Mouse (Mus musculus): ENCODE data around the gene 6030468B19Rik. TPM values are rescaled to one million over a fixed set of nuclear protein-coding genes. Genes with fewer than 3 reads are reported as not detected.

Gene 6030468B19Rik
- polyA plus RNA-seq, 1 experiment from 2014 or later = not detected

DNA sequence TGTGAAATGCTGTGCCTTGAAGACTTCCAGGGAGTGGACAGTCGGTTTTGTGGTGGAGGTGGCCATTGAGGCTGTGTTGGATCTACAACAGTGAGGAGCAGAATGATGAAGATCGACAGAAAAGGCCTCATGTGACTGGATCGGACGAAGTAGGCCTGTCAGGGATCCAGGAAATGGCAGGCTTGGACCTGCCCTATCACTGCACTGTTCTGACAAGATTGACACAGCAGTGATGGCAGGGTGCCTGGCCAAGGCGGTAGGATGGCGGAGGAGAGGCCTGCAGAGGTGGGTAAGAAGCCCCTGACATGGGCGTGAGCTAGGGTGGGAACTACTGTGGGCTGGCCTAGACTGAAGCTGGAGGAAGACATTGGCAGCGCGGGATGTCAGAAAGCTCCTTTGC lies 33.1 kb upstream of the 6030468B19Rik start:
- Histone ChIP-seq H3K27me3 (replicated peaks; ENCODE audit: control insufficient read depth, insufficient read depth, low read length) (no peaks in the 10 kb centered on the region), H3K27ac (ENCODE audit: low read depth, low read length) (no peak overlapping the region), H3K4me3 (ENCODE audit: low read depth, low read length) (no peak overlapping the region), H3K4me1 (ENCODE audit: control insufficient read depth, insufficient read depth, low read length) (0 out of 2 replicates have a peak, but pooled peaks cover under 1% of the 10 kb centered on the region), H3K9ac (ENCODE audit: low read length) (no peak overlapping the region), H3K36me3 (ENCODE audit: control insufficient read depth, insufficient read depth, low read length) (peaks cover 81% of the 10 kb centered on the region), H3K4me2 (ENCODE audit: low read length) (no peak overlapping the region), H3K9me3 (replicated peaks; ENCODE audit: control insufficient read depth, low read length) (no peaks in the 10 kb centered on the region)
- WGBS = 90% methylated on average over 9 of the region's 9 CpGs
- DNase-seq (ENCODE audit: low spot score) = no peak
- ATAC-seq = no peak

DNA sequence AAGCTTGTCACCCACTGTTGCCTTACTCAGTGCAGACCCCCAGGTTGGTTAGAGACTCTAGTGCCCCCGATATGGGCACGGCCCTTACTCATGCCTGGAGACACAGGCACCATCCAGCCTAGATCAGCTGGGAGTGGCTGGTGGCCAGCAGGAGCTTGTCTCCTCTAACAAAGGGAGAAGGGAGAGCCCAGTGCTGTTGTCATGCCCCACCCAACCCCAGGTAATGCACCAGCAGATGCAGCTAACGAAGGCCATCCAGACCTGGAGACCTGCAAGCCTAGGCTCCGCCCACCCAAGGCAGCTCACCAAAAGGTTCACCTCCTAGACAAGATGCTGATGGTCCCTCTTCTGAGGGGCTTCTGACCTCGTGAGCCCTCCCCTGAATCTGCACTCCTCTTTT lies 32.1 kb upstream of the 6030468B19Rik start:
- H3K9ac ChIP-seq (ENCODE audit: low read length) = no peak overlapping the region
- H3K4me1 ChIP-seq (ENCODE audit: control insufficient read depth, insufficient read depth, low read length) = 0 out of 2 replicates have a peak, but pooled peaks cover 2% of the 10 kb centered on the region
- H3K27me3 ChIP-seq (replicated peaks; ENCODE audit: control insufficient read depth, insufficient read depth, low read length) = no peaks in the 10 kb centered on the region
- no peak overlapping the region for H3K4me2 ChIP-seq (ENCODE audit: low read length)
- H3K36me3 ChIP-seq (ENCODE audit: control insufficient read depth, insufficient read depth, low read length) = peaks cover 71% of the 10 kb centered on the region
- WGBS = 84% methylated on average over 5 of the region's 5 CpGs
- H3K9me3 ChIP-seq (replicated peaks; ENCODE audit: control insufficient read depth, low read length) = no peaks in the 10 kb centered on the region
- DNase-seq (ENCODE audit: low spot score) (no peak), ATAC-seq (no peak)
- no peak overlapping the region for H3K27ac ChIP-seq (ENCODE audit: low read depth, low read length)
- no peak overlapping the region for H3K4me3 ChIP-seq (ENCODE audit: low read depth, low read length)

- H3K27me3 ChIP-seq (replicated peaks; ENCODE audit: control insufficient read depth, insufficient read depth, low read length) = no peaks in the 10 kb centered on the region
- no peak overlapping the region for H3K4me3 ChIP-seq (ENCODE audit: low read depth, low read length)
- no peak overlapping the region for H3K27ac ChIP-seq (ENCODE audit: low read depth, low read length)
- H3K9ac ChIP-seq (ENCODE audit: low read length) = no peak overlapping the region
- no peak overlapping the region for H3K4me2 ChIP-seq (ENCODE audit: low read length)
- peaks cover 62% of the 10 kb centered on the region for H3K36me3 ChIP-seq (ENCODE audit: control insufficient read depth, insufficient read depth, low read length)
- 0 out of 2 replicates have a peak, but pooled peaks cover 2% of the 10 kb centered on the region for H3K4me1 ChIP-seq (ENCODE audit: control insufficient read depth, insufficient read depth, low read length)
- DNase-seq (ENCODE audit: low spot score) = no peak
- WGBS = 87% methylated on average over 3 of the region's 3 CpGs
- no peak for ATAC-seq
- H3K9me3 ChIP-seq (replicated peaks; ENCODE audit: control insufficient read depth, low read length) = no peaks in the 10 kb centered on the region
These were observed 31.2 kb upstream of the 6030468B19Rik start for GRCm38 (mm10) chr11:117766275-117766674.

- H3K9ac ChIP-seq (ENCODE audit: low read length) = no peak overlapping the region
- peaks cover 37% of the 10 kb centered on the region for H3K36me3 ChIP-seq (ENCODE audit: control insufficient read depth, insufficient read depth, low read length)
- no peak for DNase-seq (ENCODE audit: low spot score)
- H3K9me3 ChIP-seq (replicated peaks; ENCODE audit: control insufficient read depth, low read length) = no peaks in the 10 kb centered on the region
- ATAC-seq = no peak; the same call in 1 of the 2 replicates
- H3K4me2 ChIP-seq (ENCODE audit: low read length) = no peak overlapping the region
- no peaks in the 10 kb centered on the region for H3K27me3 ChIP-seq (replicated peaks; ENCODE audit: control insufficient read depth, insufficient read depth, low read length)
- WGBS = 73% methylated on average over 20 of the region's 20 CpGs
- H3K4me1 ChIP-seq (ENCODE audit: control insufficient read depth, insufficient read depth, low read length) = 0 out of 2 replicates have a peak, but pooled peaks cover 2% of the 10 kb centered on the region
- H3K27ac ChIP-seq (ENCODE audit: low read depth, low read length) = no peak overlapping the region
- H3K4me3 ChIP-seq (ENCODE audit: low read depth, low read length) = no peak overlapping the region
These were observed 28.5 kb upstream of the 6030468B19Rik start for GRCm38 (mm10) chr11:117768725-117769682.

DNA sequence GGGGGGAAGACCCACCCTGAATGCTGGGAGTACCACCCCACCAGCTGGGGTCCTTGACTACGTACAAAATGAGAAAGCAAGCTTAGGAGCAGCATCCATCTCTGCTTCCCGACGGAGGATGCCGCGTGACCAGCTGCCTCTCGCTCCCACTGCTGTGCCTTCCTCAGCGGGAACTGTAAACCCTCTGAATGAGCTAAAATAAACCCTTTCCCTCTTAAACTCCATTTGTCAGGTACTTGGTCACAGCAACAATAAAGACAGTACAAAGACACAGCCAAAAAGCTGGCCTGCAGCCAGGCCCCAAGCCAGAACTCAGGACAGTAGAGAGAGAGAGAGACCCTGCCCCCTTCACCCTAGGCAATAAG lies 27.8 kb upstream of the 6030468B19Rik start:
- no peak overlapping the region for H3K4me3 ChIP-seq (ENCODE audit: low read depth, low read length)
- ATAC-seq = peak; percentile 24; the same call in 1 of the 2 replicates
- H3K27me3 ChIP-seq (replicated peaks; ENCODE audit: control insufficient read depth, insufficient read depth, low read length) = no peaks in the 10 kb centered on the region
- 0 out of 2 replicates have a peak, but pooled peaks cover 2% of the 10 kb centered on the region for H3K4me1 ChIP-seq (ENCODE audit: control insufficient read depth, insufficient read depth, low read length)
- H3K9ac ChIP-seq (ENCODE audit: low read length) = no peak overlapping the region
- H3K4me2 ChIP-seq (ENCODE audit: low read length) = no peak overlapping the region
- DNase-seq (ENCODE audit: low spot score) = peak; percentile 41
- 56% methylated on average over 7 of the region's 7 CpGs for WGBS
- peaks cover 30% of the 10 kb centered on the region for H3K36me3 ChIP-seq (ENCODE audit: control insufficient read depth, insufficient read depth, low read length)
- no peaks in the 10 kb centered on the region for H3K9me3 ChIP-seq (replicated peaks; ENCODE audit: control insufficient read depth, low read length)
- H3K27ac ChIP-seq (ENCODE audit: low read depth, low read length) = no peak overlapping the region

- Histone ChIP-seq H3K27me3 (replicated peaks; ENCODE audit: control insufficient read depth, insufficient read depth, low read length) (no peaks in the 10 kb centered on the region), H3K36me3 (ENCODE audit: control insufficient read depth, insufficient read depth, low read length) (0 out of 2 replicates have a peak, but pooled peaks cover 23% of the 10 kb centered on the region), H3K4me3 (ENCODE audit: low read depth, low read length) (no peak overlapping the region), H3K4me2 (ENCODE audit: low read length) (no peak overlapping the region), H3K9me3 (replicated peaks; ENCODE audit: control insufficient read depth, low read length) (no peaks in the 10 kb centered on the region), H3K9ac (ENCODE audit: low read length) (no peak overlapping the region), H3K4me1 (ENCODE audit: control insufficient read depth, insufficient read depth, low read length) (0 out of 2 replicates have a peak, but pooled peaks cover 2% of the 10 kb centered on the region), H3K27ac (ENCODE audit: low read depth, low read length) (no peak overlapping the region)
- ATAC-seq (no peak), DNase-seq (ENCODE audit: low spot score) (no peak)
- WGBS = 87% methylated on average over 10 of the region's 10 CpGs
These were observed 27.1 kb upstream of the 6030468B19Rik start for GRCm38 (mm10) chr11:117770407-117770806.

GRCm38 (mm10) chr11:117772352-117772751 lies 25.1 kb upstream of the 6030468B19Rik start:
- H3K9ac ChIP-seq (ENCODE audit: low read length) = no peak overlapping the region
- DNase-seq (ENCODE audit: low spot score) (no peak), ATAC-seq (no peak)
- no peak overlapping the region for H3K4me2 ChIP-seq (ENCODE audit: low read length)
- H3K36me3 ChIP-seq (ENCODE audit: control insufficient read depth, insufficient read depth, low read length) = 0 out of 2 replicates have a peak, but pooled peaks cover 6% of the 10 kb centered on the region
- H3K27ac ChIP-seq (ENCODE audit: low read depth, low read length) = no peak overlapping the region
- H3K4me1 ChIP-seq (ENCODE audit: control insufficient read depth, insufficient read depth, low read length) = 0 out of 2 replicates have a peak, but pooled peaks cover 2% of the 10 kb centered on the region
- no peaks in the 10 kb centered on the region for H3K9me3 ChIP-seq (replicated peaks; ENCODE audit: control insufficient read depth, low read length)
- no peak overlapping the region for H3K4me3 ChIP-seq (ENCODE audit: low read depth, low read length)
- 91% methylated on average over 7 of the region's 7 CpGs for WGBS
- no peaks in the 10 kb centered on the region for H3K27me3 ChIP-seq (replicated peaks; ENCODE audit: control insufficient read depth, insufficient read depth, low read length)

- Histone ChIP-seq H3K4me2 (ENCODE audit: low read length) (no peak overlapping the region), H3K9ac (ENCODE audit: low read length) (no peak overlapping the region), H3K4me3 (ENCODE audit: low read depth, low read length) (no peak overlapping the region), H3K4me1 (ENCODE audit: control insufficient read depth, insufficient read depth, low read length) (peaks cover 1% of the 10 kb centered on the region), H3K27ac (ENCODE audit: low read depth, low read length) (no peak overlapping the region), H3K27me3 (replicated peaks; ENCODE audit: control insufficient read depth, insufficient read depth, low read length) (peaks cover 6% of the 10 kb centered on the region), H3K36me3 (ENCODE audit: control insufficient read depth, insufficient read depth, low read length) (no peaks in the 10 kb centered on the region), H3K9me3 (replicated peaks; ENCODE audit: control insufficient read depth, low read length) (no peaks in the 10 kb centered on the region)
- ATAC-seq (no peak), DNase-seq (ENCODE audit: low spot score) (no peak)
- WGBS = 96% methylated on average over 10 of the region's 10 CpGs
These were observed 22.5 kb upstream of the 6030468B19Rik start for GRCm38 (mm10) chr11:117774925-117775324.

DNA sequence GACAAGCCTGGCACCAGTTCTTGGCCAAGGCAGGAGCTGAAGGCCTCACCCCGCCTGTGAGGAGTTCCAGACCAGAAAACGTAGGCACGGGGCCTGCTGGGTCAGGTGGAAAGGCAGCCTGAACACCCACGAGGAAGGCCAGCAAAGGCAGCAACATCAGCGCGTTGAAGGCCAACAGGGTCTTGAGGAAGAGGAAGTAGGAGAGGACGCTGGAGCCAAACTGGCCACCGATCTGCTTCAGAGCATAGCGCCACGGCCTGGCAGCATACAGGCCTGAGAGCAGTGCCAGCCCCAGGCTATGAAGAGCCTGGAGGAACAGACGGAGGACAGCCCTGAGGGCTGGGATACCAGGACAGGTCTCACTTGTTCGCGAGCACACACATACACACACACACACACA lies 21.9 kb upstream of the 6030468B19Rik start:
- Histone ChIP-seq H3K9ac (ENCODE audit: low read length) (no peak overlapping the region), H3K9me3 (replicated peaks; ENCODE audit: control insufficient read depth, low read length) (no peaks in the 10 kb centered on the region), H3K27me3 (replicated peaks; ENCODE audit: control insufficient read depth, insufficient read depth, low read length) (peaks cover 12% of the 10 kb centered on the region), H3K4me2 (ENCODE audit: low read length) (no peak overlapping the region), H3K4me1 (ENCODE audit: control insufficient read depth, insufficient read depth, low read length) (peaks cover 6% of the 10 kb centered on the region), H3K4me3 (ENCODE audit: low read depth, low read length) (no peak overlapping the region), H3K27ac (ENCODE audit: low read depth, low read length) (no peak overlapping the region), H3K36me3 (ENCODE audit: control insufficient read depth, insufficient read depth, low read length) (no peaks in the 10 kb centered on the region)
- no peak for ATAC-seq
- no peak for DNase-seq (ENCODE audit: low spot score)
- 95% methylated on average over 13 of the region's 13 CpGs for WGBS

Measured in forebrain, embryonic 14.5 days (tissue).